Comparison of ENCODE assay signal across 9 mouse cellular contexts in genomic region chr1:58156747-58157146, GRCm38 (mm10). TPM values are rescaled to one million over a fixed set of nuclear protein-coding genes. Genes with fewer than 3 reads are reported as not detected.
DNase-seq lines count a peak whose midpoint lies in the region; ATAC-seq lines count a peak whose summit lies in the region.
"Had no signal": no experiment of that assay in that cellular context is flagged by ENCODE, and none has a peak within 500 bp of the region (broad histone marks: within the 10 kb centered on the region; RNA-seq: fewer than 3 reads in every experiment).

No protein-coding gene starts in this region.

- 62% methylated on average over 5 of the region's 5 CpGs for WGBS in forebrain, embryonic 11.5 days
- 58% methylated on average over 5 of the region's 5 CpGs for WGBS in forebrain, embryonic 10.5 days

- H3K9me3 ChIP-seq in forebrain, embryonic 11.5 days (ENCODE audit: control insufficient read depth, low read length), result no peaks in the 10 kb centered on the region
- no peaks in the 10 kb centered on the region for H3K9me3 ChIP-seq in forebrain, embryonic 10.5 days
- H3K9me3 ChIP-seq: hindbrain, embryonic 15.5 days had no signal

- H3K4me3 ChIP-seq in forebrain, embryonic 11.5 days (ENCODE audit: low read depth, low read length), result no peak overlapping the region
- H3K4me3 ChIP-seq in forebrain, embryonic 10.5 days, result no peak overlapping the region
- H3K4me3 ChIP-seq: hindbrain, embryonic 15.5 days had no signal

- H3K27me3 ChIP-seq in forebrain, embryonic 11.5 days (ENCODE audit: control insufficient read depth, insufficient read depth, low read length), result no peaks in the 10 kb centered on the region
- H3K27me3 ChIP-seq in forebrain, embryonic 10.5 days (ENCODE audit: poor library complexity, severe bottlenecking), result no peaks in the 10 kb centered on the region
- H3K27me3 ChIP-seq: hindbrain, embryonic 15.5 days had no signal

- no peak for ATAC-seq in forebrain, embryonic 11.5 days (replicated peaks; ENCODE audit: low FRiP score)

- no peak overlapping the region for H3K4me2 ChIP-seq in forebrain, embryonic 11.5 days (ENCODE audit: low read depth, low read length, severe bottlenecking)
- H3K4me2 ChIP-seq: hindbrain, embryonic 15.5 days had no signal

- H3K27ac ChIP-seq in forebrain, embryonic 11.5 days (ENCODE audit: low read depth, low read length), result no peak overlapping the region
- H3K27ac ChIP-seq in forebrain, embryonic 10.5 days, result no peak overlapping the region
- H3K27ac ChIP-seq: hindbrain, embryonic 15.5 days had no signal

- no peak overlapping the region for H3K9ac ChIP-seq in forebrain, embryonic 11.5 days (ENCODE audit: low read length)
- H3K9ac ChIP-seq: hindbrain, embryonic 15.5 days had no signal

- no peaks in the 10 kb centered on the region for H3K36me3 ChIP-seq in forebrain, embryonic 11.5 days (ENCODE audit: control insufficient read depth, insufficient read depth, low read length)
- H3K36me3 ChIP-seq in forebrain, embryonic 10.5 days (replicated peaks), result no peaks in the 10 kb centered on the region
- H3K36me3 ChIP-seq: hindbrain, embryonic 15.5 days had no signal

- peak; percentile 59 for DNase-seq in forebrain, embryonic 11.5 days (ENCODE audit: low spot score)
- no peak for DNase-seq in forebrain, embryonic 10.5 days (ENCODE audit: extremely low spot score, low spot score)
- DNase-seq in urinary bladder, postnatal 14 days (ENCODE audit: low spot score), result peak; percentile 60
- DNase-seq in urinary bladder, postnatal 4 days (ENCODE audit: low spot score in 2 of 2), result no peak
- DNase-seq in forelimb bud, embryonic 11.5 days (ENCODE audit: low read depth, low spot score), result peak; percentile 28
- peak; percentile 84 to 85 for DNase-seq in kidney, postnatal 4 days
- DNase-seq in mesoderm, embryonic 11.5 days (ENCODE audit: low read depth, low spot score), result peak; percentile 35
- peak; percentile 59 for DNase-seq in thymus, postnatal 25 days

- no peaks in the 10 kb centered on the region for H3K4me1 ChIP-seq in forebrain, embryonic 11.5 days (replicated peaks; ENCODE audit: control insufficient read depth, insufficient read depth, low read length)
- H3K4me1 ChIP-seq in forebrain, embryonic 10.5 days, result no peaks in the 10 kb centered on the region
- H3K4me1 ChIP-seq: hindbrain, embryonic 15.5 days had no signal

RNA-seq across cellular contexts. Expression of gene Aox3, which starts 43.8 kb away (rescaled TPM):
- polyA plus RNA-seq in forebrain, embryonic 11.5 days (2014; fragmentation: Nextera tagmentation; extraction: Ambion mirVana), result 0.09 TPM in 1 of 2 replicates, not detected in the other
- polyA plus RNA-seq in forebrain, embryonic 10.5 days (2016; fragmentation: Nextera tagmentation; extraction: Ambion mirVana), result not detected in 2 replicates

RNA-seq across cellular contexts. Expression of gene Aox4, which starts 53.5 kb away (rescaled TPM):
- polyA plus RNA-seq in forebrain, embryonic 11.5 days (2014; fragmentation: Nextera tagmentation; extraction: Ambion mirVana), result 0.07 TPM in 1 of 2 replicates, not detected in the other
- polyA plus RNA-seq in forebrain, embryonic 10.5 days (2016; fragmentation: Nextera tagmentation; extraction: Ambion mirVana), result not detected in 2 replicates

Comparison
In these comparisons a context has a peak if more than half of its experiments do, and no peak if none do; other contexts are left out.
1. DNase-seq: peak in forebrain, embryonic 11.5 days (single experiment), urinary bladder, postnatal 14 days (single experiment), forelimb bud, embryonic 11.5 days (single experiment), kidney, postnatal 4 days (2 of 2), mesoderm, embryonic 11.5 days (single experiment) and thymus, postnatal 25 days (single experiment); none in forebrain, embryonic 10.5 days (single experiment) and urinary bladder, postnatal 4 days (0 of 2).